Mouse (Mus musculus) skeletal muscle tissue, adult 2 months (tissue): ENCODE measurements around the gene Fbxl14.

Experiments used
- DNase-seq: peaks from one replicate; pipeline ENCODE4 v3.0.0-alpha.2; 2012; ENCODE audit warnings: low read depth, low spot score

The Fbxl14 gene

DNA sequence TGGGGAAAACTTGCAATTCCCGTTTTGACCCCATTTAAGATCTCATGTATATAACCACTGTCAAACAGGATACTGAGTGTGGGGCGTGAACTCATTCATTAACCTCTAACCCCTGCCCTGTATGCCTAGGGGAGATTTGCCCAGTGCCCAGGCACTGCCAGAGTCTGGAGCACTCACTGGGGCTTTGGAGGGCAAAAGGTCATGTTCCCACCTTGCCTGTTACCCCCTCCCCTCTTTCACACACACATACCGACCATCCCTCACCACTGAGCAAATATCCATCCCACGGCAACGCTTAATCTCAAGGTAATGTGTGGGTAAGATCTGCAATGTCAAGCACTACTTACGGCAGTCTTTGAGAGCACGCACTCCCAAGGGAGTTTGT, 13.2 kb downstream of the Fbxl14 start:
- no peak for DNase-seq

DNA sequence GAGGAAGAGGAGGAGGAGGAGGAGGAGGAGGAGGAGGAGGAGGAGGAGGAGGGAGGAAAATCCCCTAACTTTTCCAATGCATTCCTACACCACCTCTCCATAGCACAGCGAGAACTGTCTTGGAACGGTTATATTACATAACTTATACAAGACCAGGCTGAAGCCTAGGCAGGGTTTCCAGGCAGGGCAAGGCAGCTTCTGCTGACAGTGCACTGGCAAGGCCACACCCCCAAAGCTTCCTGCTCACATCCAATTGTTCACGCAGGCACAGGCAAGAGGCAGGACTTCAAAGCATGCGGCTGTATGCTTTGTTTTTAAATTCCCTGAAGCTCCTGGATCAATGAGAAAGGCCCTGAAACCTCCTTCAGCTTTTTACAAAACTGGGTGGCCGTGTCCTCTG, 19.8 kb downstream of the Fbxl14 start:
- DNase-seq: no peak

DNA sequence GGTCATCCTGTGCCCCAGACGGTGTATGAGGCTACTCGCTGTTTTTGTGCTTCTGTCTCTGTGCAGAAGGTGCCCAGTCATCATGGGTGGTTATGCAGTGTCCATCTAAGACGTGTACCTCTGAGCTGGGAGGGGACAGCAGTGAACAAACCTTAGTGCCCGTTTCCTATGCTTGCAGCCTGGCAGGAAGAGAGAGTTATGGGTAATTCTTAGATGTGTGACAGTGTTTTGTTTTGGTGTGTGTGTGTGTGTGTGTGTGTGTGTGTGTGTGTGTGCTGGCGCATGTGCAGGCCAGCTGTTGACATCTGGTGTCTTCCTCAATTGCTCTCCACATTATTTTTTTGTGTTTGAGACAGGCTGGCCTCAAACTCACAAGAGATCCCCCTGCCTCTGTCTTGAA, 20.6 kb downstream of the Fbxl14 start:
- no peak for DNase-seq

DNA sequence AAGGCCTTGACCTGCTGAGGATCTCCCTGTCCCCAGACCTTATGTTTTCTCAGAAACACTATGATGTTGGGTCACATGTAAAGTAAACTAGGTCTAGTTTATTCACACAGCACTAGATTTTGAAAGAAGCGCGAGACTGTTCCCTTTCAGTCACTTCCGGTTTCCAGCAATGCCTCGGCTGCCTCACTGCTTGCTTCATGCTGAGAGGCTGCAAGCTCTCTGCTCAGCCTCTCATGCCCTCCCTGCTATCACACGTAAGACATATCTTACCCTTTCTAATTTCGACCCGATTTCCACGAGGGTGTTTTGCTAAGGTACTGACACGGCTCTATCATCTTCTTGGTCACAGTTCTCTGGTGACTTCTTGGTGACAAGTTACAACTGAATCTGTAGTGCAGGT, 22.6 kb downstream of the Fbxl14 start:
- no peak for DNase-seq

DNA sequence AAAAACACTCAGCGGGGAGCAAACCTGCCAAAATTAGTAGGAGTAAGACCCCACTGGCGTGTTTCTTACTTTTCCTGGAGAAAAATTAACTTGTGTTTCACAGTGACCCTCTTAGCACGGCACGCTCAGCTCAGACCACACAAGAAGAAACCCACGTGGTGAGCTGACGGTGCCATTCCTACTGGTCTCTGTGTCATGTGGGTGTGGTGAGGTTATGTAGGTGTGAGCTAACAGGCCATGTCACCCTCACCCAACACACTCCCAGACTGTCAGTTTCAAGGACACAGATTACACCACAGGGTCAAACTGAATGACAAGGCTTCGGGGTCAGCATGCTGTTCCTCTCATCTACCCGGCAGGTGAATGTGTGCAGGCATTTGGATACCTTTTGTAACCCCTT, 25.3 kb downstream of the Fbxl14 start:
- DNase-seq: no peak

DNA sequence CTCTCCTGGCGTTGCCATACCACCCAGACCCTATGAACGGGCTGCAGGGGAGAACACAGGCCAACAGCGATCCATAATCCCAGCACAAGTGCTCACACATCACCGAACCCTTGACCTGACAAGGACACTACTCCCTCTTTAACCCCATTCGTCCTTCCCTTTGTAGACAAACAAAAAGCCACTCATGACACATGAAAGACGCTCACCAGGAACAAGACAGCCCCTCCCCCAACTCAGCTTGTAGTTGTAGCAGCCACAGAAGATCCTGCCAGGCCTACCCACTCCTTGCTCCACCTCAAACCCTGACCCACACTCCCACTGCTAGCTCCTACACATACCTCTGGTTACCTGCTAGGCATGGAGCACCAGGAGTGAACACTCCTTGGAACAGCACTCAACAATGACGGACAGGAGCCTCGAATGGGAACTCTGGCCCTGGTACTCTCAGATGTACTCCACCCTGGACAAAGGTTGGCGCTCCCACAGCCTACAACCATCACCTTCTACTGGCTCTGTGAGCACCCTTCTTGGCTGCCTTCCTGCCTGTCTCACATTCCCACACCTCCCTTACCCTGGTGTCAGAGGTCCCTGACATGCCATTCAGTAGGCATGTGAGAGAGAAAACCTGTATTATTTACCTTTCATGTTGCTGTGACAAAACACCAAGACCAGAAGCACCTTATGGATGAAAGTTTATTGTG, 26.2 kb downstream of the Fbxl14 start:
- DNase-seq: no peak

DNA sequence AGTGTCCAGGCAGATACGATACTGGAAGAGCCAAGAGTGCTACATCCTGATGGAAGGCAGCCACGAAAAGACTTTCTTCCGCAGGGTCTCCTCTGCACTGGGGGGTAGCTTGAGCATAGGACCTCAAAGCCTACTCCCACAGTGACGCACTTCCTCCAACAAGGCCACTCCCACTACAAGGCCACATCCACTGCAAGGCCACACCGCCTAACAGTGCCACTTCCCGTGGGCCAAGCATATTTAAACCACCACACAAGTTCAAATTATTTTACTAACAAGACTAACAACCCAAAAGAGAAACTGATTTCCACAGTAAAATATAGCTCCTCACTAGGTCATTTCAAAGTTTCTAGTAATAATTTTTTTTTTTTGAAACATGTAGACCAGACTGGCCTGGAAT, 28.8 kb downstream of the Fbxl14 start:
- DNase-seq: no peak

DNA sequence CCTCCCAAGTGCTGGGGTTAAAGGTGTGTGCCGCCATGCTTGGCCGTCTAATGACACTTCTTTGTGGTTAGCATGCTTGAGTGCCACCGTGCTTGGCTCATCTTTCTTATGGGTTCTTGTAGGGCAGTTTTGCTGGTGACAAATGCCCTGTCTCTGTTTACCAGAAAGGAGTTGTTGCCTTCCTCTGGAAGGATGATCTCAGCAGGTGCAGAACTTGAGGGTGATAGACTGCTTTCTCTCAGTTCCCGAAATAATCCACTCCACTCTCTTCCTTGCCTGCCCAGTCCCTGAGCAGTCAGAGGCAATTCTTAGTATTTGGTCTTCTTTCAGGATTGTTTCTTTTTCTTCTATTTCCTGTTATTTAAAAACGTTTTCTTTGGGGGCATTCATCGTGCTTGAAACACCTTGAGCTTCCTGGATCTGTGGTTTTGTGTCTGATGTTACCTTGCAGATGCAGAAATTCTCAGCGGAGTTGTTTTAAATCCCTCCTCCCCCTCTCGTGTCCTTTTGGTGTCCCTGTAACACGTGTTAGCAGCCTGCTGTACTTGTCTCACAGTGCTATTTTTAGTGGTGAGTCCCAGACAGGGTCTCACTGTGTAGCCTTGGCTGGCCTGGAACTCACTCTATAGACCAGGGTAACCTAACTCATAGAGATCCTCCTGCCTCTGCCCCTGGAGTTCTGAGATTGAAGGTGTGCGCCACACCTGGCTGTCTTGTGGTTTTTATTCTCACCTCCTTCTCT, 29.3 kb downstream of the Fbxl14 start:
- no peak for DNase-seq

DNA sequence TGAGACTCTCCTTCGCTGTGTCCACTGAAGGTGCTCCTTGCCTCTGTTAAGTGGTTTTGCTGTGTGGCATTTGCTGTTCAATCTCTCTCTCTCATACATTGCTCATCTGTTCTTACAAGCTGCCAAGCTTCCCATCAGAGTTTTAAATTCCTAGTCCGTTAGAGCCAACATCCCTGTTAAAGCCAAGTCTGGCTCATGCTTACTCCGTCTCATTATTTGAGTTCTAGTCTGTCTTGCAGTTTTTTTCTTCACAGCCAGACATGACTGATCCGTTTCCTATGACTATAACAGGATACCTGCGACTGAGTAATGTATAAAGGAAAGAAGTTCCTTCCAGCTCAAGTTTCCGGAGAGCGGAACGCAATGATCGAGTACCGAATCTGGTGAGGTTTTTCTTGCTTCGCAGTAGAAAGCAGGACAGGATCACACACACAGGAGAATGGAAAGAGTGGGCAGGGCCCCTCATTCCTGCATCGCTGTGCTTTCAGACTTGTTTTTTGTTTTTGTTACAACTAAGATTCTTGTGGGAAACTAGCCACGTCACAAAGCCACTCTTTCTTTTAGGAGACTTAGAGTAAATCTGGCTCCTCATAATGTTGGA, 30.1 kb downstream of the Fbxl14 start:
- no peak for DNase-seq

DNA sequence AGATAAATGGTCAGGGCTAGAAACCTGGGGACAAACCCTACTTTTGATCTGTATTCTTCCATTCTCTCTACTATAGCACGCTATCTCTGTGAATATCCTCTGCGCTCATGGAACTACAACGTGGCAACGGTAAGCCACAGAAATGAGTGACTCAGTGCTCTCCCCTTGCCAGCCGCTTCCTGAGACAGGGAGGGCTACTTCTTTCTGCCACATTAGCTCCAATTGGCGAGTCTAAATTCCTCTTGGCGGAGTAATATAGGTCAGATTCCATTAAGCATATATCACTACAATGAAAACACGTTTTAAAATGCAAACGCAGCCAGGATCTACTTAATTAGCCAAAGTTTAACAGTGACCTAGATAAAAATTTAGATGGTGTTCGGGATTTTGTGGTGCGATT, 33.2 kb downstream of the Fbxl14 start:
- DNase-seq: no peak

DNA sequence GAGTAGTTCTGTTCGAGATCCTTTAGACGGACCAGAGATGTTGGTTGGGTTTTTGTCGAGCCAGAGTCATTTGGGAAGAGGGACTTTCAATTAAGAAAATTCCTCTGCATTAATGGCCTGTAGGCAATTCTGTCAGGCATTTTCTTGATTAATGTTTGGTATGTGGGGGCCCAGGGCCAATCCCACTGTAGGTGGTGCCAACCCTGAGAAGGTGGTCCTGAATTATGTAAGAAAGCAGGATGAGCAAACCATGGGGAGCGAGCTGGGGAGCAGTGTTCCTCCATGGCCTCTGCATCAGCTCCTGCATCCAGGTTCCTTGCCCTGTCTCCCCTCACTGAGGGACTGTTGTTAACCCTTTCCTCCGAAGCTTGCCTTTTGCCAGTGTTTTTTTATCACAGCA, 34.0 kb downstream of the Fbxl14 start:
- no peak for DNase-seq

DNA sequence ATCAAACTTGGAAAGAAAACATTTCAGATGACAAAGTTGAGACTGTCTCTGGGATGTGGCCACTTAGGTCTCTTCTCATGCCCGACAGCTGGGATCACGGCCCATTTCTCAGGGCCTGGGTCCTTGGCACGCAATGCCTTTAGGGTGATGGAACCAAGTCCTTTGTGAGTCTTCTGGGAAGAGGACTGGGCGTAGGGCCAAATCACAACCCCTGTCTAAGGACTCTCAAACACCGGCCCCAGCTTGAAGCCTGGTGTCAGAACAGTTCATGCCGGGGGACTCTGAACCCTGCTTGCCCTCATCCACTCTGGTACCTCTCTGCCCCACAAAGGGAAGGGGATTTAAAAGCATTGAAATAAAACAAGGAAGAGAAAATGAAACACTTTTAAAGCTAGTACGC, 34.6 kb downstream of the Fbxl14 start:
- no peak for DNase-seq

DNA sequence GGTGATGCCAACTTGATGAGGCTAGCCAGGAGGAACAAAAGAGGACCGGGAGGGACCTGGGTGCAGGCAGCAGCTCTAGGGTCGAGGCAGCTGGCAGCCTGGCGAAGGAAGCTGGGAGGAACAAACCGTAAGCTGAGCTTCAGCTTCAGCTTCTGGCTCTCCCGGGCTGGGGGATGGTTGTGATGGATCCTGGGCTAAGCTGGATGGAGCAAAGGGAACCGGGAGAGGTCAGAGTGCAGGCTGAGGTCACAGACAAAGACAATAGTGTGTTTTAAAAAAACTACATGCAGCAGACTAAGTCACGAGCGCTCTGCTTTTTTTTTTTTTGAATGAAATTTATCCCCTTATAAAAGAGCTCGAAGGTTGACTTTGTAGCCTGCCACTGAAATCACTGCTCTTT, 41.3 kb downstream of the Fbxl14 start:
- DNase-seq: no peak

DNA sequence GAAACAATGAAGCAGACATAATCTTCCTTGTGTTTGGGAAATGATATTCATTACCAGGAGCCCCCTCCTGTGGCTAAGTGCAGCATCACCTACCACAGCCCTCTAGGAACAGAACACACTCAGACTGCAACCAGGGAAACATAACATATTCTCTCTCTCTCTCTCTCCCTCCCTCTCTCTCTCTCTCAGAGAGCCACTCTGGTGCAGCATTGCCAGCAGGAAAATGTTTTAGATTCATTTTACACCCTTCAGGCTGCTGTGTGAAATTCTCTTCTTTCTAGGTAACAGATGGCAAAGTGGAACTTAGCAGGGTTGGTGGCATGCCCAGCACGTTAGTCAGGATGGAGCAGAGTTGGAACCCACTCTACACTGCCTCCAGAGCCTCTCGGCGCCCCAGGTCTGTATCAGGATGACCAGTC, 42.0 kb downstream of the Fbxl14 start:
- DNase-seq: no peak

DNA sequence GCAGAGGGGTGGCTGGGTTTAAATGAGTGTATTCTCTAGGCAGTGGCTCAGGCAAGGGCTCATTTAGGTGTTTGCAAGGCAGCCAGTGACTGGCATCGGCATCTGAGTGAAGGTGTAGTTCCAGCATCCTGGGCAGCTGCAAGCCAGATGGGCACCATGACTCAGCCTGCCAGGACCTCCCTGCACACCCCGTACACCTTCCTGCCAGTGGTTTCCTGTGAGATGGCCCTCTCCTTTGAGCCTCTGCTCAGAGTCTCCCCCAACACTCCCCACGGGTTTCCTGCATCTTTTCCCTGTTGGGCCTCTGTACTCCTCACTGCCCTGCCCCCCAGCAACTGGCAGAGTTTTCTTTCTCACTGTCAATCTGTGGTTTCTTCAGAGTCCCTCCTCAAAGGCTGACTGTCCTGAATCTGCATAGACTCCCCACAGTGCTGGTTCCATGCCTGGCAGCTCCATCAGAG, 42.5 kb downstream of the Fbxl14 start:
- DNase-seq: no peak

DNA sequence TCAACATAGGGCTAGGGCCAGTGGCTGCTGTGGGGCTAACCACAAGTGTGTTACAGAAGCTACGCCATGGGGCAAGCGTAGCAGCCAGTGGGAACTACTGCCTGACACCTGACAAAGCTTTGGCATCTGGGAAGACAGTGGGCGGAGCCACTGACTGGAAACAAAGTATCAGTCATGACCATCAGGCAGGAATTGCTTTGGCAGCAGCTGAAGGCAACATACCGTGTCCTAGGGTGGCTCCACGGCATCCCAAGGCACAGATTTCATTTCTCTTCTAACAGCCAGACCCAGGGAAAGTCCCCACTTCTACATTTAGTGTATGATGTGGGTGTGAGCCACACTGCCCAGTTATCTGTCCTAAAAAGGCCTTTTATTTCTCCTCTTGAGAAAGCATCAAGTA, 47.0 kb downstream of the Fbxl14 start:
- peak; percentile 25 for DNase-seq

DNA sequence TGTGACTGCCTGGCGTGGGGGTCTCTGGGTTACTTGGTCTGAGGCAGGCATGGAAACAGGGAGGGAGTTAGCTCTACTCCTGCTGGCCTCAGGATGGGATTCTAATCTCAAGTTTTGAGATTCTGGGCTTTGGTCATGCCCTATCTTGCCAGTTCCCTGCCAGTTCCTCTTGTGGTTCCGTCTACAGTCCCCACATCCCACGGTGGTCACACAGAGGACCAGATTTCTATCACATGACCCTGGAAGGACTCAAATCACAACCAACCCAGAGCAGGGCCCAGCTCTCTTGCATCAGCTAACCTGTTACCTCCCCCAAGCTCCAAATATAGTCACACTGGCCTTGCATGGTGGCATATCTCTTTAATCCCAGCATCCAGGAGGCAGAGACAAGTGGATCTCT, 50.2 kb downstream of the Fbxl14 start:
- no peak for DNase-seq
